Mouse (Mus musculus) neural tube, embryonic 10.5 days (tissue): ENCODE measurements at regions not wholly inside any gene's neighbourhood (a gene's known extent, or its start where the extent isn't known, plus 50 kb on each side); places are given as distances from the start of the nearest gene placed in this dataset.

Source experiments
- DNase-seq: peaks from one replicate; pipeline ENCODE4 v3.0.0-alpha.2; 2017; ENCODE audit warnings: low spot score; ENCODE audit errors: extremely low spot score

- DNase-seq: no peak
Measured at GRCm38 (mm10) chr3:115467850-115468249, 247.0 kb downstream of the S1pr1 start.

- no peak for DNase-seq
Measured at GRCm38 (mm10) chr3:115462623-115463022, 252.2 kb downstream of the S1pr1 start.
